Mouse (Mus musculus) embryo, embryonic 9.5 days (tissue): ENCODE measurements at regions not wholly inside any gene's neighbourhood (a gene's known extent, or its start where the extent isn't known, plus 50 kb on each side); places are given as distances from the start of the nearest gene placed in this dataset.

Source experiments
- DNase-seq: peaks from one replicate; pipeline ENCODE4 v3.0.0-alpha.2; 2017; ENCODE audit errors: extremely low spot score

- DNase-seq, result no peak
Measured at GRCm38 (mm10) chr4:22292169-22292568, 65.2 kb upstream of the Fbxl4 start.

GRCm38 (mm10) chr4:22300206-22300605, 57.1 kb upstream of the Fbxl4 start:
- DNase-seq, result no peak

- DNase-seq, result no peak
Measured at GRCm38 (mm10) chr4:22301148-22301942, 56.0 kb upstream of the Fbxl4 start.

- DNase-seq, result no peak
Measured at GRCm38 (mm10) chr4:22301943-22302215, 55.5 kb upstream of the Fbxl4 start.

- DNase-seq, result no peak
Measured at GRCm38 (mm10) chr4:22302262-22302661, 55.1 kb upstream of the Fbxl4 start.
